Mouse (Mus musculus) midbrain, embryonic 12.5 days (tissue): ENCODE measurements at regions not wholly inside any gene's neighbourhood (a gene's known extent, or its start where the extent isn't known, plus 50 kb on each side); places are given as distances from the start of the nearest gene placed in this dataset.
A peak's percentile ranks its signal among the peaks of the same experiment; 100 is the strongest.
"Not testable (repeated sequence)": the region's sequence is repeated elsewhere in the genome, so short reads cannot be mapped to it uniquely, and the experiment has no call there.

Source experiments
- ATAC-seq: fragments of 200-750 bp; cut with Nextera tagmentation; 2 replicates; pipeline ENCODE4 v1.8.0; 2017; ENCODE audit warnings: low read depth, moderate TSS enrichment, moderate library complexity; ENCODE audit not compliant: low FRiP score
- H3K27ac ChIP-seq: fragments of 300-500 bp; sonication (generic); replicated peaks from 2 replicates; pipeline ENCODE4 v1.5.1; 2016; ENCODE audit warnings: mild to moderate bottlenecking
- H3K27me3 ChIP-seq: fragments of 300-500 bp; sonication (generic); 2 replicates; pipeline ENCODE4 v1.6.1; 2016; ENCODE audit warnings: mild to moderate bottlenecking
- H3K36me3 ChIP-seq: fragments of 300-500 bp; sonication (generic); 2 replicates; pipeline ENCODE4 v1.6.1; 2016
- H3K4me1 ChIP-seq: fragments of 300-500 bp; sonication (generic); 2 replicates; pipeline ENCODE4 v1.6.1; 2016
- H3K4me2 ChIP-seq: fragments of 300-500 bp; sonication (generic); replicated peaks from 2 replicates; pipeline ENCODE4 v1.6.1; 2016; ENCODE audit warnings: mild to moderate bottlenecking, moderate library complexity
- H3K4me3 ChIP-seq: fragments of 300-500 bp; sonication (generic); 2 replicates; pipeline ENCODE4 v1.5.1; 2016; ENCODE audit warnings: mild to moderate bottlenecking
- H3K9ac ChIP-seq: fragments of 300-500 bp; sonication (generic); replicated peaks from 2 replicates; pipeline ENCODE4 v1.6.1; 2016; ENCODE audit warnings: mild to moderate bottlenecking, moderate library complexity
- H3K9me3 ChIP-seq: fragments of 300-500 bp; sonication (generic); 2 replicates; pipeline ENCODE4 v1.6.1; 2016; ENCODE audit warnings: mild to moderate bottlenecking
- WGBS: fragments of 180-500 bp; shearing (Covaris S2); methylation state at CpG from one replicate; pipeline ENCODE4 v1.1.7; 2016; 5-methylcytosine and 5-hydroxymethylcytosine counted together

DNA sequence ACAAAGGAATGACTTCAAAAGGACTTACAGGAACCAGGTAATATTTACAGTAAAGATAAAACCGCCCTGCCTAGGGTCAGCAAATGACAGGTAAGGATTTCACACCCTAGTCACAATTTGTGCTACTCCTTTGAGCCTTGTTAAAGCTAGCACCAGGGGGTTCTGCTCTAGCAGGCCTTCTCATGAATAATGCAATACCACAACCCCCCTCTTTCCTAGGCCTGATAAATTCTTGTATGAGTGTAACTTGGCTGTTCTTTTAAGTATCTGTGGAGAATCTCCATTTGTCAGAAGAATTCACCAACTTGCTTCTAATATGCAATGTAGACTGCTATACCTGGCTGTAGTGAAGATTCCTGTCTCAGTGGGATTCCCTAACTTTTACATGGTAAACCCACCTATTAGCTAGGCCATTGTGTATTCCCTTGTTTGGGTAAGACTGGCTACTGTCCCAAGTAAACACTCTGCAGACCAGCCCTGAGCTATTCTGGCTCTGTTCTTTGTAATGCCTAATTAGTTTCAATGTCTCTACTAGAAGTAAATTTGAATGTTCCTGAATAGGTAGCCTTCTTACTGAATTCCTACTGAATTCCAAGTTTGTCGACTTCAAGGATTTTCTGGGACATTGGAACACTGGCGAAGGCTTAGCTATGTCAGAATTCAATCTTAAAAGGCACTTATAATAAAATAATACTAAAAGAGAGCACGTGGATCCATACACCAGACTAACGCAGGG, 543.4 kb upstream of the Rgmb start:
- ATAC-seq, H3K27me3 ChIP-seq, H3K36me3 ChIP-seq, H3K9me3 ChIP-seq, H3K4me1 ChIP-seq, H3K4me3 ChIP-seq, H3K9ac ChIP-seq, H3K27ac ChIP-seq, H3K4me2 ChIP-seq: not testable (repeated sequence)
- WGBS: 71% methylated on average over 5 of the region's 5 CpGs

DNA sequence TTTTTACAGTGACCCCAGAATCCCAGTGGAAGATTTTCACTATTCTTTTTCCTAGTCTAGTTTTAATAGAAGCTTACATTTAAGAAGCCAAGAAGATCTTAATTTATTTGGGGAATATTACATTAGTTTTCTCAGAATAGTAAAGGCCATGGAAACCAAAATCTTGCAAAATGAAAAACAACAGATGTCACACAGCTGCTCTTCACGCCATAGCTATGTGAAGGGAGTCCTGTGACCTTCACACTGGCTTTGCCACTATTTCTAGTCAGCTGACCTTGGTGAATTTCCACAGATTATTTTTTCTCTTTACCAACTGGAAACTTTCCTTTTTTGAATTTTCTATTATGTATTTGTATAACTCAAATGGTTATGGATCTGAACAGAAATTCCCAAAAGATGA, 542.1 kb upstream of the Rgmb start:
- WGBS: 86% methylated on average over 1 of the region's 1 CpGs
- H3K9me3 ChIP-seq: no peaks in the 10 kb centered on the region
- no peaks in the 10 kb centered on the region for H3K36me3 ChIP-seq
- H3K4me3 ChIP-seq: no peak overlapping the region
- ATAC-seq: no peak
- H3K9ac ChIP-seq: no peak overlapping the region
- H3K27ac ChIP-seq: no peak overlapping the region
- no peak overlapping the region for H3K4me2 ChIP-seq
- no peaks in the 10 kb centered on the region for H3K27me3 ChIP-seq
- H3K4me1 ChIP-seq: no peaks in the 10 kb centered on the region

DNA sequence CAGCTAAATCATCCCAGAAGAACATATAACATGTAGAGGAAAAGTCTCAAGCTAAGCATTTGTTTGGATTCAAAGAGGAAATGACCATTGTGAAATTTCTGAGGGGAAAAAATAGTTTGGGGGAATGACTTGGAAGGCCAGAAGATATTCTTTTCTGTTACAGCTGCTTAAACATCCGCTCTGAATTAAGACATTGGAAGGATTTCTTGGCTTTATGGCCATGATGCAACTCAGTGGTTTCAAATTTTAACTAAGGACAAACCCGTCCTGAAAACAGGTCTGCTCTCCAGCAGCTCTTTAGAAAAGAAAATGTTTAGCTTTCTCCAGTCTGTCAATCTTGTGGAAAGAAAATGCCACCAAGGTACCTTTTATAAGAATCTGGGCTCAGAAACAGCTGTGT, 513.2 kb upstream of the Rgmb start:
- Histone ChIP-seq H3K4me3 (no peak overlapping the region), H3K36me3 (no peaks in the 10 kb centered on the region), H3K27ac (no peak overlapping the region), H3K9me3 (no peaks in the 10 kb centered on the region), H3K4me1 (peaks cover 3% of the 10 kb centered on the region; the same call in 1 of the 2 replicates), H3K4me2 (no peak overlapping the region), H3K27me3 (no peaks in the 10 kb centered on the region), H3K9ac (no peak overlapping the region)
- no peak for ATAC-seq
- WGBS: 55% methylated on average over 2 of the region's 2 CpGs

DNA sequence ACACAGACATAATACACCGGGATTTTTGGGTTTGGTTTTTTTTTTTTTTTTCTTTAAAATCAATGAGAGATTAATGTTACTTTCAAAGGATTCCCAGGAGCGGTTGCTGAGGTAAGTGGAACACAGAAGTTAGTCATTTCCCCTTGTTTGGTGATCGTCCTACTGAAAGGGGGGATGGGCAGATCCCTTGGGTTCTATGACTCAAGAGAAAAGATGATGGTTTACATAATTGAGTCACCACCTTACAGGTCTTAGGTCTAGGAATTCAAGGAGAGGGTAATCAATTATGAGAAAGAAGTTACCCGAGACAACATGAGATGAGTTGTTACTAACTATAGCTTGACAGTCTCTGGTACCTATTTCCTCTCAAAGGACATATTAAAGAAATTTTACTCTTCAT, 511.9 kb upstream of the Rgmb start:
- peaks cover 3% of the 10 kb centered on the region; the same call in 1 of the 2 replicates for H3K4me1 ChIP-seq
- no peak overlapping the region for H3K27ac ChIP-seq
- H3K4me3 ChIP-seq: no peak overlapping the region
- no peaks in the 10 kb centered on the region for H3K27me3 ChIP-seq
- 82% methylated on average over 4 of the region's 4 CpGs for WGBS
- H3K9me3 ChIP-seq: no peaks in the 10 kb centered on the region
- H3K9ac ChIP-seq: no peak overlapping the region
- no peak overlapping the region for H3K4me2 ChIP-seq
- no peak for ATAC-seq
- no peaks in the 10 kb centered on the region for H3K36me3 ChIP-seq

DNA sequence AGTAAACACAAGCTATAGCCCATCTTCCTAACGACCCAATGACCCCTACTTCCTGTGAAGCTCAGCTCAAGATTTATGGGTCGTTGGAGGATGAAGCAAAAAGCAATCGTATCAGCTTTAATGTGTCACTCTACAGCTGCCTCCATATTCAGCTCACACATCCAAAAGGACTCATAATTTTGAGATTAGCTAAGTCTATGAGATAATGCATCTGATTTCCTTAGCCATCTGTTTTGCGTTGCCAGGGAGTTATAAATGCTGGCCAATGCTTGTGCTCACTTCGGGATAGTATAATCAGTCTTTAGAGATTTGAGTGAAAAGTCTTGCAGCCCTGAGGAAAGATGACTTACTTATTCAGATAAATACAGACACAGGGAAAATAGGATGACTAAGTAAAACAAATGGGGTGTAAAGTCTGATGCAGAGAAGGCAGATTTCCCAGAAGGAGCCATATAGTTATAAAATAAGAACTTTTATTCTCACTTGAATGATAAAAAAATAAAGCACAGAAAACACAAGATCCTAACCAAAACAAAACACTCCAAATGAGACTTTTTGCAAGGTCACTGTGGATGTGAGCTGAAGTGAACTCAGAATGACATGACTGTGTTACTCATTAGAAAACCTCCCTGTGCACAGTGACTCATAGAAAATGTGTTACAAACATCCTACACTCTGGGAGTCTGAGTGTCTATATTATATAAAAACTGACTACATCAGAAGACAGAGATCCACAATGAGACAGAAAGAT, 509.1 kb upstream of the Rgmb start:
- WGBS: 63% methylated on average over 5 of the region's 5 CpGs
- H3K27ac ChIP-seq: no peak overlapping the region
- no peaks in the 10 kb centered on the region for H3K27me3 ChIP-seq
- H3K4me3 ChIP-seq: no peak overlapping the region
- no peaks in the 10 kb centered on the region for H3K36me3 ChIP-seq
- ATAC-seq: no peak
- H3K4me1 ChIP-seq: peaks cover 3% of the 10 kb centered on the region; the same call in 1 of the 2 replicates
- no peak overlapping the region for H3K4me2 ChIP-seq
- no peak overlapping the region for H3K9ac ChIP-seq
- H3K9me3 ChIP-seq: no peaks in the 10 kb centered on the region

DNA sequence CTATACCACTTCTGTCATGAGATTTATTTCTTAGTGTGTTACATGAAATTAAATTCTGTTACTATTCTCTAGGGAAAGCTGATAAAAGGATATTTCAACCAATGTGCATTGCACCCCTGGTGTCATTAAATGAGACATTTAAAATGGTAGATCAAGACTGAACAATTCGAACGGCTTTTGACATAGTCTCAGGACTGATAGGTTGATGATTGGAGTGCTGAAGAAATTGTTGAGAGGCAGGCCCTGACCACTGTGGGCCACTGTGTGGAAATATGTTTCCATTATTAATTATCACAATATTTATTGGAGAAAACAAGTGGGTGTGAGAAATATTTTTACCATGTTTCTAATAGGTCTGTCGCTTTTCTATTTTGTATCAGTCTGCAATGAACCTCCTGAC, 481.1 kb upstream of the Rgmb start:
- WGBS: 86% methylated on average over 3 of the region's 3 CpGs

DNA sequence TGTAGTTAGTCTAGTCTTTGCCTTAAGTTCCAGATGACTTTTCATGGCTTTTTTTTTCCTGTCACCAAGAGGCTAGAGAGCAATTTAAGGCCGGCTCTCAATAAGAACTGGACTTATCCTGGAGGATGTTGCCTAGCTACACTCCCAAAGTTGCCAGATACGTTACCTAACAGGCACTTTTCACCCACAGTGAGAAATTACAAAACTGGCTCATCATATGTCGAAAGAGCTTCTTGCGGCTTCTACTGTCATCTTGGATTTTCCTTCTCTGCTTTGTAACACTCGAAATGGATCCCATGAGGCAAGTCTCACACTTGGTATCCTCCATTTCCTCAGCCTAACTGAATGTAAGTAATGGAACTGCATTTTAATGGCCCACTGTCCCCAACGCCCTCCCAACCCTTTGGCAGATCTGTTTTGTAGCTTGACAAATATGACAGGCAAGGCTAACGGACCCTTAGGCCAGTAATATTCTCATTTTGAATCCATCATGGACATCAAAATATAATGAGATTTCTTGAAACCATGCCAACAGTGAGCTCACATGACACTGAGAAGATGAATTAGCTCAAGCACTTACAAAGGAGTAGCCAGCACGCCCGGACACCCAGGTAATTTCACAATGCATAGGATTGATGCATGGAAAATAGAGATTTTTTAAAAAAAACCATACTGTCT, 480.5 kb upstream of the Rgmb start:
- Histone ChIP-seq H3K27ac (no peak overlapping the region), H3K27me3 (no peaks in the 10 kb centered on the region), H3K4me1 (no peaks in the 10 kb centered on the region), H3K9ac (no peak overlapping the region), H3K4me3 (no peak overlapping the region), H3K4me2 (no peak overlapping the region), H3K9me3 (no peaks in the 10 kb centered on the region), H3K36me3 (no peaks in the 10 kb centered on the region)
- WGBS: 85% methylated on average over 9 of the region's 9 CpGs
- 0 out of 2 replicates have a peak, but pooled peaks have one; percentile 52 for ATAC-seq

More for the DNA sequence above, 481.1 kb upstream of the Rgmb start:
- Histone ChIP-seq H3K4me2 (no peak overlapping the region), H3K4me1 (no peaks in the 10 kb centered on the region), H3K27ac (no peak overlapping the region), H3K27me3 (no peaks in the 10 kb centered on the region), H3K36me3 (no peaks in the 10 kb centered on the region), H3K9ac (no peak overlapping the region), H3K4me3 (no peak overlapping the region), H3K9me3 (no peaks in the 10 kb centered on the region)
- no peak for ATAC-seq

DNA sequence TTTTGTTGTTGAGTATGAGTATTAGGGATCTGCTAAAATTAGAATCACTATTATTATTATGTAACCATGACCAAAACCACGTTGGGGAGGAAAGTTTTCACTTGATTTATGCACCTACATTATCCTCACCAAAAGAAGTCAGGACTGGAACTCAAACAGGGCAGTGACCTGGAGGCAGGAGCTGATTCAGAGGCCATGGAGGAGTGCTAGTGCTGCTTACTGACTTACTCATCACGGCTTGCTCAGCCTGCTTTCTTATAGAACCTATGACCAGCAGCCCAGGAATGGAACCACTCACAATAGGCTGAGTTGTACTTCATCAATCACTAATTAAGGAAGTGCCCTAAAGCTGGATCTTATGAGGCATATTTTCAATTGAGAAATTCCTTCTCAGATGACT, 470.9 kb upstream of the Rgmb start:
- no peak overlapping the region for H3K4me2 ChIP-seq
- no peak overlapping the region for H3K27ac ChIP-seq
- H3K9ac ChIP-seq: no peak overlapping the region
- no peaks in the 10 kb centered on the region for H3K27me3 ChIP-seq
- no peak for ATAC-seq
- 59% methylated on average over 2 of the region's 2 CpGs for WGBS
- H3K36me3 ChIP-seq: no peaks in the 10 kb centered on the region
- no peaks in the 10 kb centered on the region for H3K4me1 ChIP-seq
- H3K4me3 ChIP-seq: no peak overlapping the region
- H3K9me3 ChIP-seq: no peaks in the 10 kb centered on the region

DNA sequence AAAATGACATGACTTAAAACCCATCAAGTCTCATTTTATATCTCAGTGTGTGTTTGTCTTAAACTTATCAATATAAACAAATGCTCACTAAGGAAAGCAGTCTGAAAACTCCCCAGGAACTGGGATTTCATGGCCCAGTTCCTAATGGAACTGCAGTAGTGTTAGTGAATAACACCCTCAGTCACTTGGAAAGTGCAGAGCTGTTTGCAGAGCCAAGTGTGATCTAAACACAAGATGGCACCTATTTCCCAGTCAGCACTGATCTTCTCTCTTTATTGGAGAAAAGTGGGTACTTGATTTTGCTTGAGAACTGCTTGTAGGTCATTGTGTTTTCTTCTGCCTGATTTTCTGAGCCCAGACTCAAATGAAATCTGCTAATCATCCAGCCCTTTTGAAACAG, 467.7 kb upstream of the Rgmb start:
- H3K4me2 ChIP-seq: no peak overlapping the region
- H3K27me3 ChIP-seq: no peaks in the 10 kb centered on the region
- H3K4me3 ChIP-seq: no peak overlapping the region
- H3K9ac ChIP-seq: no peak overlapping the region
- H3K27ac ChIP-seq: no peak overlapping the region
- ATAC-seq: no peak
- H3K36me3 ChIP-seq: no peaks in the 10 kb centered on the region
- no peaks in the 10 kb centered on the region for H3K4me1 ChIP-seq
- no peaks in the 10 kb centered on the region for H3K9me3 ChIP-seq
